Mouse (Mus musculus): Measurements from ENCODE around the gene Clp1.
"Not testable (repeated sequence)": the region's sequence is repeated elsewhere in the genome, so short reads cannot be mapped to it uniquely, and the experiment has no call there.

The Clp1 gene

DNA sequence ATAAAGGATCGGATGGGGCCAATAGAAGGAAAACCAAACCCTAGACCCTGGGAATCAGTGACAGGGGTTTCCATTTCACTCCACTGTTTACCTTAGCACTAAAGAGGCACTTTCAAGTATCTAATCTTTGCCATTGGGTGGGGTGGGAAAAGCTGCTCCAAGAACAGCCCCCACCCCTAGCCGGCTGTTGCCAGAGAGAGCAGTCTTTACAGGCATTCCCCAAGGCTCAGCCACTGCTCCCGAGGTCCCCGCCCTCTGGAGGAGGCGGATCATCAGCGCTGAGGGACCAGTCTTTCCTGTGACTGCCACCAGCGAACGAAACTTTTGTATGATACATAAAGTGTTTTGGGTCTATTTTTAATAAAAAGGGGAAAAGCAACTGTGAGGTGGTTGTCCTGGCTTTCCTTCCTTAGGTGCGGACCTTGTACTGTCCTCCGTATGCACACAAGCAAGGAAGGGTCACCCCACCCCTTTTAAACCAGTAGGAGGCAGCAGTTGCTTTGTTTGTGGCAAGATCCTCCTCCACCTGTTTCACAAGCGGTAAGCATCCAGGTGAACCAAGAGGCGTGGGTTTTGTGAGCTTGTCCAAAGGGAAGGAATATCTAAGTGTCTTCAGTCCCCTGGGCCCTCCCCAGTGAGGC lies 11.2 kb upstream of the Clp1 start:
- DNase-seq (ENCODE audit: low read depth, low spot score) = peak; percentile 86

DNA sequence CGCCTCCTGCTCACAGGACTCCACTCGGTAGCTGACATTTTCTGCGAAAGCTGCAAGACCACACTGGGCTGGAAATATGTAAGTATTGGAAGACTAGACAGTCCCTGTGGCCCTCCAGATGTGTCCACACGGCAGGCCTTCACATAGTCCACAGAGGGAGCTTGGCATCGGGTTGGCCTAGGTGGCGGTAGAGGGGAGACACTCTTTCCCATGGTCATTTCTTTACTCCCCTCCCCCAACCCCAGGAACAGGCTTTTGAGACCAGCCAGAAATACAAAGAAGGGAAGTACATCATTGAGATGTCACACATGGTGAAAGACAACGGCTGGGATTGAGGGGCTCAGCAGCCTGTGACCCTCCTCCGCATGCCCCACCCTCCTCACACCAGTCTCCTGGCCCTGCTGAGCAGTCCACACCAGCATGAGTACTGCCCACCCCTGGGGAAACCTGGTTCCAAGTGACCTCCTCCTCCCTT lies 10.3 kb upstream of the Clp1 start:
- DNase-seq (ENCODE audit: low read depth, low spot score) = no peak

DNA sequence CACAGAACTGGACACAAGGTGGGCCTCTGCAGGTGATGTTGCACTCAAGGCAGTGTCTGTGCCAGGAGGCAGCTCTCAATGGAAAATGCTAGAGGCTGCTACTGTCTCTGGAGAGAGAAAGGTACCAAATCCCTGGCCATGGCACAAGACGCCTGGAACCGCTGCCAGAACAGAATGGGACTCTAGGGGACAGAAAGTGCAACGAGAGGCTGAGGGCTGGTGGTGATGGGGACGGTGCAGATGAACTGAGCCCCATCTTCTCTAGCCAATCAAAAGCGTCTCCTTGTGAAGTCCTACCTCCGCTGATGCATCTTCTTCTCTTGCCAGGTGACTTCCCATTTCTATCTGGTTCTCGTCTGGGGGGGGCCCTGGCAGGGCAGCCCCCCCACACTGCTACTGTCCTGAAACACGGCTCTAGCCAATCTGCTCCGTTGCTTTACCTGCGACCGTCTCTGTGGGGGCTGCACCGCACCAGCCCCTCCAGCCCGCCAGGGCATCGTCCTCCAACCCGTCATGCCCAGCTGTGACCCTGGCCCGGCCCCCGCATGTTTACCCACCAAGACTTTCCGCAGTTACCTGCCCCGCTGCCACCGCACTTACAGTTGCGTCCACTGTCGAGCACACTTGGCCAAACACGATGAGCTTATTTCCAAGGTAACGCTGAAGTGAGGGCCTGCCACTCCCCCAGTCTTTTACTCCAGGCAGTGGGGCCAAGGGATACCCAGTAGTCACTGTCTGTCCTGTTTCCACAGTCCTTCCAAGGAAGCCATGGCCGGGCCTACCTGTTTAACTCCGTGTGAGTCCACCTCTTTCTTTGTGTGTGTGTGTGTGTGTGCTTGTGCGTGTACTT lies 9.4 kb upstream of the Clp1 start:
- no peak for DNase-seq (ENCODE audit: low read depth, low spot score)

DNA sequence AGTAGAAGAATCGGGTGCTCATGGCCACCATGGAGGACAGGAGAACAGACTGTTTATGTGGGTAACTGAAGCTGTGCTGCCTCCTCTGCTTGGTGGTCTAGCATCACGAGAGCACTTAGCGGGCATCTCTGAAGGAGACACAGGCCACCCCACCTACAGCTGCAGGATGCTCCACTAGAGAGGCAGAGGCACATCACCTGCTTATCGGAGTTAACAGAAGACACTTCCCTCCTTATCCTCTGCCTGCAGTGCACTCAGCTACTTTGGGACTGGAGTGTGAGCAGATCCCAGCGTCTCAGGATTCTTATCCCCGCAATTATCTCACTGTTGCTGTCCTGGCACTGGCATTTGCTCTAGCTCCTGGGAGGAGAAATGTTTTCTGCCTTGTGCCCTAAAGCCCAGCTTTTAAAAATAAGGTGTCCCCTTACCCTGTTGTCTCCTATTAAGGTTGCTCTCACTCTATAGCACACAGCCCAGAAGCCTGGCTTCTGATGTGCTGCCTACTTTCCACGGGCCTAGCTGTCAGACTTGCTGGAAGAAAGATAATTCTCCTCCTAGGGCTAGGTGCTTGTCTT lies 8.3 kb upstream of the Clp1 start:
- DNase-seq (ENCODE audit: low read depth, low spot score) = no peak

DNA sequence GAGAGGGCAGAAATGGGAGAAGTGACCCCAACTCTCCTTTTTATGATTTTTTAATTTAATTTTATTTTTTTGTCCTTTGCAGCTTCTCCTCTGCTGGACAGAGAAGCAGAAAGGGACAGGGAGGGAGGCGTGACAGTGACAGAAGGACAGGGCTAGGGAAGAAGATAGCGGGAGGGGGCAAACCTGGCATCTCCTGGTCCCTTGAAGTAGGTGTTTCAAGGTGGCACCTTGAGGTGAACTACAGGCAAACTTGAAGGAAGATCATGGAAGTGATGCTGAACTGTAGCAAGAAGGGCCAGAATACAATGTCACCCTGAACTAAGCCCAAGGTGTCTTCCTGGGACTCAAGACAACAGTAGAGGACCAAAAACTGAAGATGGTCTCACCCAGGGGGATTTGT lies 7.8 kb upstream of the Clp1 start:
- no peak for DNase-seq (ENCODE audit: low read depth, low spot score)

DNA sequence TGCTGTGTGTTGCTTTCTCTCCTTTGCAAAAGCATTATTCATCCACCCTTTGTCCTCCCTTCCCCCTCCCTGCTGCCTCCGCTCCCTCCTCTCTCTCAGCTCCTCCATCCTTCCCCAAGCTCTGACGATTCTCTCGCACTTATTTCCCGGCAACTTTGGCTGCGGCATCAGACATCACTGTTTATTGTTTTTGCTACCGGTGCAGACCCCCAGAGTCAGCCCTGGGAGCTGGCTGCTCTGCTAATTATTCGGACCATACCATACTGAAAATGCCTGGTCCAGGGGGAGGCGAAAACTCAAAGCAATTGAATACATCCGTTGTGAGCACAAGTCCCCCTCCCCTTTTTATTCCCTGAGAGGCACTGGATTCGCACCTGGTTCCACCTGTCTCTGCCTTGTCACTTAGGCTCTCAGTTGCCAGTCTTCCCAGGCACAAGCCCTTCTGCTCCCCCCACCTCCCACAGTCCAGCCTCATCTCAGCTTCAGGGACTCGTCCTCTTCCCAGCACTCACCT lies 7.3 kb upstream of the Clp1 start:
- DNase-seq (ENCODE audit: low read depth, low spot score) = no peak

DNA sequence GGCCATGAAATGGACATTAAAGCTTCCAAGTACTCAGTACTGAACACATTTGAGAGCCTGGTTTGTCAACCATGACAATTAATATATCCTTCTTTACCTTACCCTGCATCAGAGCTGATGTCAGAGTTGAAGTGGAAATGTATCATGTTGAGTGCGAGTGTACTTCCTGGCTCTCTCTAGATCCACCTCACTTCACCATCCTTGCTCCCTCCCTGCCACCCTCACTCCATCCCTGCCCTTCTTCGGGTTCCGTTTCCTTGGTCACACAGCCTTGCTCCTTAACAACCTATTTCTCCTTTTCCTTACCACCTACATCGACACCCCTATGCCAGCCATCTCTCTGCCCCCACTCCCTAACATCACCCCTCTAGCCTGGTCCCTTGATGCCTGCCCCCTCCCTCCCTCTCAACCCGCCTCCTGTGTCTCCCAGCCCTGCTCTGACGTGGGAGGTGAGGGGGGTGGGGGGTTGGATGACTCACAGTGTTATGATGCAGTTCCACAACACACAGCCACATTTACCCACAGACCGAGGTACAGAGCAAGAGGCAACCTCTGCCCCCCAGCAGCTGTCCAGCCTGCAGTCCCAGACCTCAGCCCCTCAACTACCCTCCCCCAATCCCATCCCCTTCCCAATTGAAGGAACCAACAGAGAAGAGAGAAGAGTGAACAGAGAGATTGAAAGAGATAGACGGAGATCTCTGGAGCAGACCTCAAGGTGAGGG lies 6.6 kb upstream of the Clp1 start, which contains the start of gene Ypel4:
Ypel4 (plus strand) TSS at position 480 of the 722 bp plus-strand sequence.
- no peak for DNase-seq (ENCODE audit: low read depth, low spot score)

DNA sequence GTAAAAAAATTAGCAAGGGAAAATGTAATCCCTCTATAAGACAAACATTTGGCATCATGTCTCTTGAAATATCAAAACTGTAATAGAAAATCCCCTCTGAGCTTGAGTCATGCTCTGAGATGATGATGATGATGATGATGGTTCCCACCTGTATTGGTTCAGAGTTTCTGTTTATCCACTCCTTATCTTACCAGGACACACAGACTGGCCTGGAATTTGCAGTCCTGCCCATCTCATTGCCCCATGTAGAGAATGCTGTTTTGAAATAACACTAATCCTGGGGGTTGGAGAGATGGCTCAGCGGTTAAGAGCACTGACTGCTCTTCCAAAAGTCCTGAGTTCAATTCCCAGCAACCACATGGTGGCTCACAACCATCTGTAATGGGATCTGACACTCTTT lies 5.2 kb upstream of the Clp1 start:
- DNase-seq (ENCODE audit: low read depth, low spot score) = no peak

DNA sequence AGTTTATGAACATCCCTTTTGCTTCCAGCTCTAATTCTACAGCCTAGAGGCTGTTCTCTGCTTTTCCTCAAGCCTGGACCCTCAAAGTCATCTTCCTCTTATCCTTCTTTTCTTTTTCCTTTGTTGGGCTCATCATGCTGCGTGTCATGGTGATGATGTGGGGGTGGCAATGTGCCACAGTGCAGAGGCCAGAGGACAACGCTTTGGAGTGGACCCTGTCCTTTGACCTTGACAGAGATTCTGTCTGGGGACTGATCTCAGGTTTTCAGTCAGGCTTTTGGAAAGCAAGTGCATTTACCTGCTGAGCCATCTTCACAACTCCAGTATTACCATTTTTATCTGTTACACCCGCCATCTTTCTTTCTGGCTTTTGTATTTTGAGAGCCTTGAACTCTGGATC lies 4.1 kb upstream of the Clp1 start:
- no peak for DNase-seq (ENCODE audit: low read depth, low spot score)

DNA sequence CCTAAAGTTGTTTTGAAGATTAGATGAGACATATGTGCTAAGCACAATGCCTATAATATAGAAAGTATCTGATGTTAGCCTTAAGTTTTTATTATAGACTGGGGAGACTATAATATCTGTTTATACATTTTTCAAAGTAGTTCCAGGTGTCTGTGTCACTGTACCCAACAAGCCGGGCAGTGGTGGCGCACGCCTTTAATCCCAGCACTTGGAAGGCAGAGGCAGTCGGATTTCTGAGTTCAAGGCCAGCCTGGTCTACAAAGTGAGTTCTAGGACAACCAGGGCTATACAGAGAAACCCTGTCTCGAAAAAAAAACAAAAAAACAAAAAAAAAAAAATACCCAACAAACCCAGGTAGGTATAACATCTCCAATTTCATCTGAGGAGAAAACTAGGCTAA lies 1.0 kb upstream of the Clp1 start:
- DNase-seq (ENCODE audit: low read depth, low spot score) = not testable (repeated sequence)

DNA sequence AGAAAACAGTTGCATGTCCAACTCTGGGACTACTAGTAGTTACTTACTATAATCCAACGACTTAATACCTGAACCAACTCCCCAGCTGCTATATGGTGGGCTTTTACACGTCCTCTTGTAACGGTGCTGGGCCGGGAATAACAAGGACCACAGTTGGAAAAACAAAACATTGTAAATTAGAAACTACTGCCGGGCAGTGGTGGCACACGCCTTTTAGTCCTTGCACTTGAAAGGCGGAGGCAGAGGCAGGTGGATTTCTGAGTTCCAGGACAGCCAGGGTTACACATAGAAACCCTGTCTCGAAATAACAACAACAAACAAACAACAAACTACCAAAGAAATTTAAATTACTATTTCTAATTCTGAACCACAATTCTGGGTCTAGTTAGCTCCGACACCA lies 434 bp downstream of the Clp1 start:
- no peak for DNase-seq (ENCODE audit: low read depth, low spot score)

DNA sequence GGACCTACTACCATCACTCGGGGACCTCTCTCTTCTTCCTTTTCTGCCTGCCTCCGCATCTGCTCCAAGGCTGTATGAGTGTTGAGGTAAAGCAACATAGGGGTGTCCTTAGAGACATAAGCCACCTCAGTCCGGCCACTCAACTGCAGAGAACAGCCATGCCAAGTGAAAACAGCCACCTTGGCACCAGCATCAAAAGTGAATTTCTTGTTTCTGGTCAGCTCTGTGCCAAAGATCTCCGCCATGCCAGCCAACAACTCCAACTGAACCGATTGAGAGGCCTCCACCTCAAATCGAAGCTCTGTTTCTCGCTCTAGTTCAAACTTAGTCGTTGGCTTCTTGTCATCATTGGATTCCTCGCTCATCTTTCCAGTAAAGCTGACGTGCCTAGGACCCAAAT lies 1.4 kb downstream of the Clp1 start:
- no peak for DNase-seq (ENCODE audit: low read depth, low spot score)

DNA sequence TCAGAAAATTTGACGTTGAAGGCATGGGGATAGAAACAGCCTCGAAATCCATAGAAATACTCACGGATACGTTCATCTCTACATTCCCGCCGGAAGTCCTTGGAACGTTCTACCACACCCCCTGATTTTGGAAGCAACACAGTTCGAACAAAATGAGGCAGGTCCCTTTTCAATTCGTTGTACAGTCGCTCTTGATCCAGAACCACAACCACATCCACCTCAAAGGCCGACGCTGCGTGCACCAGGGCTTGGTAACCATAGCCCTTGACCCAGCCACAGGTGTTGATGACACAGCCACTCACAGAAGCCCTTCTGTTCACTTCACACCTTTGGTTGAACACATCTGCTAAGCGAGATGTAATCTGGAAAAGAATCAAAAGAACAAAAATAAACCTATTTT lies 3.3 kb downstream of the Clp1 start:
- no peak for DNase-seq (ENCODE audit: low read depth, low spot score)

DNA sequence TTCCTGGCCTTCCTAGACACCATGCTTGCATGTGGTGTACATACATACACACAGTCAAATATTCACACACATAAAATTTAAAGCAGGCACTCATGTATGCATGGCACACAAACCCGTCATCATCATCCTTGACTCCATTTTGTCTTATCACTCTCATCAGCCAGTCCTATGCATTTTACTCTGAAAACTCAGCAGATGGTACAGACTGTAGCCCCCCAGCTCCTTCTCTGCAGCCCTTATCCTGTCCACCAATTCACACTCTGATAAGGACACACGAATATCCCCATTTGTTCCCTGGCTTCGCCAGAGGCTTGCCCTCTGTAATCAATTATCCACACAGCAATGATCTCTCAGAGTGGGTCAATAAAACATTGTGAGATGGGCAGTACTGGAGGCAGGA lies 6.0 kb downstream of the Clp1 start:
- no peak for DNase-seq (ENCODE audit: low read depth, low spot score)

DNA sequence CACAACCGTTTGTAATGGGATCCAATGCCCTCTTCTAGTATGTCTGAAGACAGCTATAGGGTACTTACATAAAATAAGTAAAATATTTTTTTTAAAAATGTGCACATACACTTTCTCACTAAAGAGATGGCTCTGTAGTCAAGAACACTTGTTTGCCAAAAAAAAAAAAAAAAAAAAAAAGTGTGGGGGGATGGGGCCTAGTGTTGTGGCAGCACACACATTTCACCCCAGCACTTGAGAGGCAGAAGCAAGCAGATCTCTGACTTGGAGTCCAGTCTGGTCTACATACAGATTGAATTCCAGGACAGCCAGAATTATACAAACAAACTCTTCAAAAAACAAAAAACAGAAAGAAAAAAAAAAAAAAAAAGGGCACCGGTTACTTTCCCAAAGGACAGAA lies 6.4 kb downstream of the Clp1 start:
- no peak for DNase-seq (ENCODE audit: low read depth, low spot score)

DNA sequence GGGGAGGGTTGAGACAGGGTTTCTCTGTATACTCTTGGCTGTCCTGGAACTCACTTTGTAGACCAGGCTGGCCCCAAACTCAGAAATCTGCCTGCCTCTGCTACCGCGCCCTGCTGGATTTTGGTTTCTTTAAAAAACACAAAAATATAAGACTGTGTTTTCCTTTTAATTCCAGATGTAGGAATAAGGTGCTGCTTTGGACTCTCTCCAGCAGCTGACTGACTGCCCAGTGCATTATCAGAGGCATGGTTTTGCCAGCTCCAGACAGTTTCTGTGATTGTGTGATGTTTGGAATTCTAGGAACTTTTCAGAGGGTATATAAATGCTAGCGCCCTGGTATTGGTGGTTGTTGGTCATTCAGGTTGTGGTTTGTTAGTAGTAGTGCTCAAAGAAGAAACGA lies 9.8 kb downstream of the Clp1 start:
- no peak for DNase-seq (ENCODE audit: low read depth, low spot score)

DNA sequence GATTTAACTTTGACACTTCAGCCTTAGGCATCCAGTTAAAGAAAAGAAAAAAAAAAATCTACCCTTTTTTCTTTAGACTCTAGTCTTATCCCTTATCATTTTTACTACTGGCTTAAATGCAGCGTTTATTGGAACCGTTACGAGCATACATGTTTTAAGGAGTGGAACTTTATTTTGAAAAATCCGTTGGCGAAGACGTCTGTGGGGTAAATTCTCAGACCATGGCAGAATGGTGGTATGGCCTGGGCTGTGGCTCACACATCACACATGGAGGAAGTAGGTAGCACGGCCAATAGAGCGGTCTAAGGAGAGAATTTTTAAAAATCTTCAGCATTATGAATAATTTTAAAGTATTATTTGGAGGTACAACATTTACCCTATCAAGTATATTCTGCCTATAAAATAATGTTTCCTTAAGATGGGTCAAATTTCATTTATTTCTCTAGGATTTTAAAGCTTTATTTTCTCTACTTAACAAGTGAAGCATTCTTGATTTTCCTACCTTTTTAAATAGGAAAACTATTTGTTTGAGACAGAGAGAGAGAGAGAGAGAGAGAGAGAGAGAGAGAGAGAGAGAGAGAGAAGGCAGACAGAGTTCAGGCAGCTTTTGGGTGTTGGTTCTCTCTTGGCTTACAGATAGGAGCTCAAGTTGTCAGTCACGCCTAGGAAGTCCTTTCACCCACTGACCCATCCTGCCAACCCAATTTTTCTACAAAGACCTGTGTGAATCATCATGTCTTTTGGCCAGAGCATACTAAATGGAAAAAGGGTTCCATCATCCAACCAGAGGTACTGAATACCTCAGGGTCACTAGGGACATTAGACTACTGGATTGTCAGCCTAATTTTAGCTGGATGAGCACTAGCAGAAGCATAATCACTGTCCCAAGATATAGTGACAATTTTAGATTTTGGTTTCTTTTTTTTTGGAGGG lies 10.5 kb downstream of the Clp1 start:
- DNase-seq (ENCODE audit: low read depth, low spot score) = no peak

DNA sequence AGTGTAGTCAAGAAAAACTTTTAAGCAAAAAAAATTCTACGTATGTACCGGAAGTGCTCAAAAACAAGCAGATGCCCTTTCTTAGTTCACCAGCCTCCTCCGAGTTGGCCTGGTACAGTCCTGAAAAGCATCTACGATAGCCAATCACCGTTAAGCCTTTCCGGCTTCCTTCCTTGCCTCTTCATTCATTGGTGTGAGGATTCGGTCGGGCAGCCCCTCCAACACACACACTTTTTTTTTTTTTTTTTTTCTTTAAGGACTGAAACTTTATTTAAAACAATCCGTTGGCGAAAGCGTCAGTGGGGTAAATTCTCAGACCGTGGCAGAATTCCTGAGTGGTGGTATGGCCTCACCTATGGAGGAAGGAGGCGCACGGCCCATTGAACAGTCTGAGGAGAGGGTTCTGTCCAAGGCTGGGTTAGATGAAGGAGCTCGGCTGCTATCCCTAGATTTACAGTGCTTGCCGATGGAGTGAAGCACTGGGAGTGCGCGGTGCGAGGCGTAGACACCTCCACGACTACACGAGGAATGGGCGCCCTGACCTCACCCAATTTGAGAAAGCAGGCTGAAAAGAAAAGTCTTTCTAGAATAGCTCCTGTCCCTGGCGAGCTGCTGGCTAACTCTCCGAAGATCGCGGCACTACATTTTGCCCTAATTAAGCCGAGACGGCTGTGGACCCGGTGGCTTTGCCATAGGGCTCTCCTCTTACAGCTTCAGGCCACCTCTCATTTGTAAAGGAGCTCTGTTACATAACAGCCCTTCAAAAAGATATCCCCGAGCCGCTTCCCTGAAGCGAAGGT lies 11.4 kb downstream of the Clp1 start:
- DNase-seq (ENCODE audit: low read depth, low spot score) = peak; percentile 98

DNA sequence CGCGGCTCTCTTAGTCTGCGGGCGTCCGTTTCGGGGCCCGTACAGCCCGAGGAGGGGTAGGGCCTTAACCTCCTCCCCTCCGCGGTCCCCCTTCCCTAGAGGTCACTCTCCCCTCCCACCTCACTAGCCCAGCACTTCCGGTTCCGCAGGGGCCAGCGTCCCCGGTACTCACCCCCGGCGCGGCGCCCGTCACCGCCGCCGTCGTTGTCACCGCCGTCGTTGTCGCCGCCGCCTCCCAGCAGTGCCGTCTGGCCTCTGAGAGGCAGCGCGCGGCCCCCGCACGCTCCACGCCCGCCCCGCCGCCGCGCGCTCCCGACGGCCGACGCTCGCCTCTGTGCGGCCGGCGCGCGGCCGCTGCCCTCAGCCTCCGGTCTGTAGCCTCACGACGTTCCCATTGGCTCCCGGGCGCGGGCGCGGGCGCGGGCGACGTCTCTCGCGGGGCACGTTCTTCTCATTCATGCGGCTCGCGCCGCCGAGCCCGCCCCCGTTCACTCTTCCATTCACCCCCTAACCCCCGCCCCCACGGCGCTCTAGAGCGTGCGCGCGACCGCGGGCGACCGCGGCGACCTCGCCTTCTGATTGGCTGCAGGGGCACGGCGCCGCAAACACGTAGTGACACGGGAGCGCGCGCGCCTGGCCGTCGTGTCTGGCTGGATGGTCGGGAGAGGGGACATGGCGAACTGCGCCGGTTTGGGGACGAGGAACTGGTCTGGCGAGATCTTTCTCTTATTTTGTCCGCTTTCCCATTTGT lies 12.2 kb downstream of the Clp1 start, which contains the start of gene Zdhhc5:
Zdhhc5 (minus strand) TSS at position 370 of the 751 bp plus-strand sequence.
- peak; percentile 98 for DNase-seq (ENCODE audit: low read depth, low spot score)

Measured in ES-CJ7 (cell line).